17 mouse cellular contexts compared by ENCODE assay signal in genomic region chr3:121604737-121605136, GRCm38 (mm10).
A peak's percentile ranks its signal among the peaks of the same experiment; 100 is the strongest.
DNase-seq lines count a peak whose midpoint lies in the region; ATAC-seq lines count a peak whose summit lies in the region.
"Had no signal": no experiment of that assay in that cellular context is flagged by ENCODE, and none has a peak within 500 bp of the region (broad histone marks: within the 10 kb centered on the region; RNA-seq: fewer than 3 reads in every experiment).

No protein-coding gene starts in this region.

- H3K36me3 ChIP-seq in embryonic facial prominence, embryonic 14.5 days (ENCODE audit: control insufficient read depth, insufficient read depth, low read length): no peaks in the 10 kb centered on the region
- no peaks in the 10 kb centered on the region for H3K36me3 ChIP-seq in embryonic facial prominence, embryonic 10.5 days (replicated peaks)
- no peaks in the 10 kb centered on the region for H3K36me3 ChIP-seq in limb, embryonic 15.5 days
- H3K36me3 ChIP-seq in forebrain, embryonic 14.5 days (ENCODE audit: control insufficient read depth, insufficient read depth, low read length): no peaks in the 10 kb centered on the region
- H3K36me3 ChIP-seq in hindbrain, embryonic 10.5 days: no peaks in the 10 kb centered on the region
- H3K36me3 ChIP-seq: embryonic facial prominence, embryonic 13.5 days; G1E had no signal

- WGBS in embryonic facial prominence, embryonic 14.5 days: 61% methylated on average over 6 of the region's 6 CpGs
- WGBS in embryonic facial prominence, embryonic 10.5 days: 81% methylated on average over 6 of the region's 6 CpGs
- 60% methylated on average over 6 of the region's 6 CpGs for WGBS in limb, embryonic 15.5 days
- 83% methylated on average over 6 of the region's 6 CpGs for WGBS in forebrain, embryonic 14.5 days
- 90% methylated on average over 6 of the region's 6 CpGs for WGBS in hindbrain, embryonic 10.5 days

- DNase-seq in embryonic facial prominence, embryonic 14.5 days (ENCODE audit: low spot score): no peak
- no peak for DNase-seq in embryonic facial prominence, embryonic 10.5 days (ENCODE audit: low spot score)
- DNase-seq in MN1 (ENCODE audit: low spot score): peak; percentile 30
- DNase-seq in skeletal muscle tissue, adult 2 months (ENCODE audit: low read depth, low spot score): peak; percentile 58
- no peak for DNase-seq in forebrain, embryonic 14.5 days (ENCODE audit: low spot score)
- DNase-seq in hindbrain, embryonic 10.5 days (ENCODE audit: low spot score): no peak
- no peak for DNase-seq in kidney, adult 18-20 months
- DNase-seq: B cell, adult 2 months; heart, postnatal 10 days; spleen, adult 18-20 months; thymus, adult 2 months had no signal

- no peaks in the 10 kb centered on the region for H3K9me3 ChIP-seq in embryonic facial prominence, embryonic 14.5 days (ENCODE audit: control insufficient read depth, low read length)
- no peaks in the 10 kb centered on the region for H3K9me3 ChIP-seq in embryonic facial prominence, embryonic 10.5 days
- H3K9me3 ChIP-seq in limb, embryonic 15.5 days: no peaks in the 10 kb centered on the region
- H3K9me3 ChIP-seq in forebrain, embryonic 14.5 days (replicated peaks; ENCODE audit: control insufficient read depth, low read length): no peaks in the 10 kb centered on the region
- no peaks in the 10 kb centered on the region for H3K9me3 ChIP-seq in hindbrain, embryonic 10.5 days
- H3K9me3 ChIP-seq: embryonic facial prominence, embryonic 13.5 days; G1E had no signal

- no peaks in the 10 kb centered on the region for H3K27me3 ChIP-seq in embryonic facial prominence, embryonic 14.5 days (replicated peaks; ENCODE audit: control insufficient read depth, insufficient read depth, low read length)
- H3K27me3 ChIP-seq in embryonic facial prominence, embryonic 10.5 days (replicated peaks; ENCODE audit: low read depth, poor library complexity, severe bottlenecking): no peaks in the 10 kb centered on the region
- H3K27me3 ChIP-seq in limb, embryonic 15.5 days: no peaks in the 10 kb centered on the region
- no peaks in the 10 kb centered on the region for H3K27me3 ChIP-seq in forebrain, embryonic 14.5 days (replicated peaks; ENCODE audit: control insufficient read depth, insufficient read depth, low read length)
- no peaks in the 10 kb centered on the region for H3K27me3 ChIP-seq in hindbrain, embryonic 10.5 days (ENCODE audit: insufficient read depth, poor library complexity, severe bottlenecking)
- H3K27me3 ChIP-seq: embryonic facial prominence, embryonic 13.5 days had no signal

- 0 out of 2 replicates have a peak, but pooled peaks have one; percentile 33 for ATAC-seq in embryonic facial prominence, embryonic 14.5 days (ENCODE audit: low read depth)
- peak; percentile 56; the same call in 1 of the 2 replicates for ATAC-seq in limb, embryonic 15.5 days (ENCODE audit: insufficient number of reproducible peaks, low FRiP score, low TSS enrichment, low read depth)
- ATAC-seq in forebrain, embryonic 14.5 days: no peak
- ATAC-seq: forebrain, embryonic 16.5 days had no signal

- no peak overlapping the region for H3K9ac ChIP-seq in embryonic facial prominence, embryonic 14.5 days (ENCODE audit: low read depth, low read length)
- H3K9ac ChIP-seq in limb, embryonic 15.5 days: no peak overlapping the region
- H3K9ac ChIP-seq in forebrain, embryonic 14.5 days (ENCODE audit: low read length): no peak overlapping the region
- H3K9ac ChIP-seq: embryonic facial prominence, embryonic 13.5 days; liver, embryonic 14.5 days had no signal

- no peak overlapping the region for H3K4me3 ChIP-seq in embryonic facial prominence, embryonic 14.5 days (ENCODE audit: low read depth, low read length)
- H3K4me3 ChIP-seq in embryonic facial prominence, embryonic 10.5 days: no peak overlapping the region
- H3K4me3 ChIP-seq in limb, embryonic 15.5 days: no peak overlapping the region
- H3K4me3 ChIP-seq in forebrain, embryonic 14.5 days (ENCODE audit: low read depth, low read length): no peak overlapping the region
- H3K4me3 ChIP-seq in hindbrain, embryonic 10.5 days: no peak overlapping the region
- H3K4me3 ChIP-seq: embryonic facial prominence, embryonic 13.5 days had no signal

- no peak overlapping the region for H3K4me2 ChIP-seq in embryonic facial prominence, embryonic 14.5 days (ENCODE audit: low read depth, low read length)
- H3K4me2 ChIP-seq in limb, embryonic 15.5 days: no peak overlapping the region
- no peak overlapping the region for H3K4me2 ChIP-seq in forebrain, embryonic 14.5 days (ENCODE audit: low read length)
- H3K4me2 ChIP-seq: embryonic facial prominence, embryonic 13.5 days; midbrain, embryonic 11.5 days had no signal

- 0 out of 2 replicates have a peak, but pooled peaks cover 3% of the 10 kb centered on the region for H3K4me1 ChIP-seq in embryonic facial prominence, embryonic 14.5 days (ENCODE audit: control insufficient read depth, insufficient read depth, low read length)
- peaks cover 20% of the 10 kb centered on the region for H3K4me1 ChIP-seq in embryonic facial prominence, embryonic 10.5 days
- H3K4me1 ChIP-seq in limb, embryonic 15.5 days: peaks cover 19% of the 10 kb centered on the region
- H3K4me1 ChIP-seq in forebrain, embryonic 14.5 days (ENCODE audit: control insufficient read depth, insufficient read depth, low read length): no peaks in the 10 kb centered on the region
- H3K4me1 ChIP-seq in hindbrain, embryonic 10.5 days (replicated peaks): peaks cover 17% of the 10 kb centered on the region

- H3K27ac ChIP-seq in embryonic facial prominence, embryonic 14.5 days (replicated peaks; ENCODE audit: low read depth, low read length): no peak overlapping the region
- H3K27ac ChIP-seq in embryonic facial prominence, embryonic 10.5 days (replicated peaks): no peak overlapping the region
- no peak overlapping the region for H3K27ac ChIP-seq in limb, embryonic 15.5 days
- no peak overlapping the region for H3K27ac ChIP-seq in forebrain, embryonic 14.5 days (ENCODE audit: low read depth, low read length)
- H3K27ac ChIP-seq in hindbrain, embryonic 10.5 days: no peak overlapping the region
- H3K27ac ChIP-seq: embryonic facial prominence, embryonic 13.5 days; liver, embryonic 14.5 days had no signal

Comparison
In these comparisons a context has a peak if more than half of its experiments do, and no peak if none do; other contexts are left out.
1. DNase-seq: peak in MN1 (single experiment) and skeletal muscle tissue, adult 2 months (single experiment); none in embryonic facial prominence, embryonic 14.5 days (single experiment), embryonic facial prominence, embryonic 10.5 days (single experiment), forebrain, embryonic 14.5 days (single experiment), hindbrain, embryonic 10.5 days (single experiment) and kidney, adult 18-20 months (single experiment).